In genomic region chrX:10993005-10993377, GRCm38 (mm10) we compare ENCODE assay signal across 8 mouse cellular contexts.
DNase-seq lines count a peak whose midpoint lies in the region; ATAC-seq lines count a peak whose summit lies in the region.

No protein-coding gene starts in this region.

- H3K36me3 ChIP-seq in hindbrain, embryonic 13.5 days, result no peaks in the 10 kb centered on the region
- no peaks in the 10 kb centered on the region for H3K36me3 ChIP-seq in liver, embryonic 13.5 days
- no peaks in the 10 kb centered on the region for H3K36me3 ChIP-seq in stomach, embryonic 15.5 days

- no peaks in the 10 kb centered on the region for H3K9me3 ChIP-seq in hindbrain, embryonic 13.5 days
- H3K9me3 ChIP-seq in liver, embryonic 13.5 days (replicated peaks), result no peaks in the 10 kb centered on the region
- H3K9me3 ChIP-seq in stomach, embryonic 15.5 days, result no peaks in the 10 kb centered on the region

- H3K9ac ChIP-seq in hindbrain, embryonic 13.5 days, result peak overlapping the region; percentile 35; the same call in 1 of the 2 replicates
- no peak overlapping the region for H3K9ac ChIP-seq in liver, embryonic 13.5 days
- H3K9ac ChIP-seq in stomach, embryonic 15.5 days, result no peak overlapping the region

- WGBS in hindbrain, embryonic 13.5 days, result 25% methylated on average over 6 of the region's 6 CpGs
- 41% methylated on average over 6 of the region's 6 CpGs for WGBS in liver, embryonic 13.5 days (ENCODE audit: insufficient replicate concordance)
- 32% methylated on average over 6 of the region's 6 CpGs for whole genome bisulfite sequencing in stomach, embryonic 15.5 days

- H3K4me3 ChIP-seq in hindbrain, embryonic 13.5 days, result 0 out of 2 replicates have a peak overlapping the region, but pooled peaks have one; percentile 5
- no peak overlapping the region for H3K4me3 ChIP-seq in liver, embryonic 13.5 days (replicated peaks)
- H3K4me3 ChIP-seq in stomach, embryonic 15.5 days (replicated peaks), result no peak overlapping the region

- ATAC-seq in hindbrain, embryonic 13.5 days (ENCODE audit: low FRiP score), result peak; percentile 73
- no peak for ATAC-seq in liver, embryonic 13.5 days (ENCODE audit: low read depth)
- 0 out of 2 replicates have a peak, but pooled peaks have one; percentile 14 for ATAC-seq in stomach, embryonic 15.5 days (ENCODE audit: insufficient read depth, low FRiP score, low read depth)

- peaks cover 24% of the 10 kb centered on the region for H3K4me1 ChIP-seq in hindbrain, embryonic 13.5 days (replicated peaks)
- no peaks in the 10 kb centered on the region for H3K4me1 ChIP-seq in liver, embryonic 13.5 days (replicated peaks)
- 0 out of 2 replicates have a peak, but pooled peaks cover 3% of the 10 kb centered on the region for H3K4me1 ChIP-seq in stomach, embryonic 15.5 days

- H3K4me2 ChIP-seq in hindbrain, embryonic 13.5 days, result peak overlapping the region; percentile 44
- H3K4me2 ChIP-seq in liver, embryonic 13.5 days, result peak overlapping the region; percentile 28; the same call in 1 of the 2 replicates
- H3K4me2 ChIP-seq in stomach, embryonic 15.5 days, result peak overlapping the region; percentile 43

- no peaks in the 10 kb centered on the region for H3K27me3 ChIP-seq in hindbrain, embryonic 13.5 days
- no peaks in the 10 kb centered on the region; the same call in 1 of the 2 replicates for H3K27me3 ChIP-seq in liver, embryonic 13.5 days
- no peaks in the 10 kb centered on the region for H3K27me3 ChIP-seq in stomach, embryonic 15.5 days (replicated peaks)

- DNase-seq in adrenal gland, postnatal 10 days, result peak; percentile 18
- DNase-seq in adrenal gland, adult 18-20 months (ENCODE audit: low spot score in 2 of 2), result no peak
- peak; percentile 39 for DNase-seq in testis, postnatal 10 days (ENCODE audit: low spot score)
- no peak for DNase-seq in testis, postnatal 14 days (ENCODE audit: low spot score)
- DNase-seq in liver, embryonic 13.5 days, result no peak
- DNase-seq in thymus, postnatal 25 days, result no peak

- H3K27ac ChIP-seq in hindbrain, embryonic 13.5 days, result peak overlapping the region; percentile 86
- no peak overlapping the region for H3K27ac ChIP-seq in liver, embryonic 13.5 days
- H3K27ac ChIP-seq in stomach, embryonic 15.5 days, result no peak overlapping the region

Comparison
In these comparisons a context has a peak if more than half of its experiments do, and no peak if none do; other contexts are left out.
1. DNase-seq: peak in adrenal gland, postnatal 10 days (single experiment) and testis, postnatal 10 days (single experiment); none in adrenal gland, adult 18-20 months (0 of 2), testis, postnatal 14 days (single experiment), liver, embryonic 13.5 days (single experiment) and thymus, postnatal 25 days (single experiment).
2. Peak in every context shown above with its lines, with median percentiles within 50 percentile points of each other: H3K4me2 ChIP-seq.